Mouse (Mus musculus): Measurements from ENCODE around the gene Pde4b.
A peak's percentile ranks its signal among the peaks of the same experiment; 100 is the strongest.
"Not testable (repeated sequence)": the region's sequence is repeated elsewhere in the genome, so short reads cannot be mapped to it uniquely, and the experiment has no call there.

Pde4b gene

GRCm38 (mm10) chr4:102483354-102484018 lies 396.1 kb downstream of the Pde4b start:
- no peak for DNase-seq

- no peak for DNase-seq
These were observed 397.4 kb downstream of the Pde4b start for GRCm38 (mm10) chr4:102484738-102485137.

GRCm38 (mm10) chr4:102486134-102486920 lies 399.0 kb downstream of the Pde4b start:
- peak; percentile 66 to 70 for DNase-seq

DNA sequence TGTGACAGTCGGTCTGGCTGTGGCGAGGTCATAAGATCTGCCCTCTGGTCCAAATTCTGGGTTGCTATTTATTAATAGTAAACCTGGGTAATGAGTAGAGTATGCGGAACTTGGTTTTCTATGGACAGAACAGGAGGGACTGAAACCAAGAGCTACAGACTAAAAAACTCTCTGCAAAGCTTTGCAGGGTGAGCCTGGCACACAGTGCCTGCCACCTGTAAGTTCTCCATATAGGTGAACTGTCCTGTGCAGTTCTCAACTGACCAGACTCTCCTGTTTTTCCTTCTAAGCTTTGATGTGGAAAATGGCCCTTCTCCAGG lies 399.5 kb downstream of the Pde4b start:
- no peak for DNase-seq

GRCm38 (mm10) chr4:102488000-102488399 lies 400.7 kb downstream of the Pde4b start:
- no peak for DNase-seq

DNA sequence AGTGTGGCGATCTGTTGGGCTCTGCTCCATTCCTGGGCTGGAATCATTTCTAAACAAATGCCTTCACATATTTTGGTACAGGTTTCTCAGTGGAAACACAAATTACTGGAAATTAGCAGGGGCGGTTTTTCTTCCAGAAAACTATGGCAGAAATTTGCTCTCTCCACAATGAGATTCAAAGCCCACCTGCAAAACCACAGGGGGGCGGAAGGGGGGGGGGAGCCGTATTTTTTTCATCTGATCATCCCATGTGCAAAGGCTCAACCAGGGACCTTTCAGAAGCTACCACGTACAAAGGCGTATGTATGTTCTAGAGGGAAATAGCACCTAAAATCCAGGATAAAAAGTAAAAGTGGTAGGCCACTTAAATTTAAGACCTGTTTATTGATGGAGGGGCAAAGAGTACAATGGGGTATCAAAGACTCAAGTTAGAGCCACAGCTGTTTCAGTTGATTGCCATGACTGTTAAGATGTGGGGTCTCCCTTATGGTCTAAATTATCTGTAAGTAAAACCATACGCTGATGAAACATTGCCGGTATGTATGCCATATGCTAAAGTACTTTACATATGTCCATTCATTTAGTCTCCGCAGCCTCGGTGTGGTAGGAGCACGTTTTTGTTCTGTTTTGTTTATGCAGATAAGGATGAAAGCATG lies 404.3 kb downstream of the Pde4b start:
- DNase-seq: no peak

GRCm38 (mm10) chr4:102492911-102493310 lies 405.6 kb downstream of the Pde4b start:
- no peak for DNase-seq

DNA sequence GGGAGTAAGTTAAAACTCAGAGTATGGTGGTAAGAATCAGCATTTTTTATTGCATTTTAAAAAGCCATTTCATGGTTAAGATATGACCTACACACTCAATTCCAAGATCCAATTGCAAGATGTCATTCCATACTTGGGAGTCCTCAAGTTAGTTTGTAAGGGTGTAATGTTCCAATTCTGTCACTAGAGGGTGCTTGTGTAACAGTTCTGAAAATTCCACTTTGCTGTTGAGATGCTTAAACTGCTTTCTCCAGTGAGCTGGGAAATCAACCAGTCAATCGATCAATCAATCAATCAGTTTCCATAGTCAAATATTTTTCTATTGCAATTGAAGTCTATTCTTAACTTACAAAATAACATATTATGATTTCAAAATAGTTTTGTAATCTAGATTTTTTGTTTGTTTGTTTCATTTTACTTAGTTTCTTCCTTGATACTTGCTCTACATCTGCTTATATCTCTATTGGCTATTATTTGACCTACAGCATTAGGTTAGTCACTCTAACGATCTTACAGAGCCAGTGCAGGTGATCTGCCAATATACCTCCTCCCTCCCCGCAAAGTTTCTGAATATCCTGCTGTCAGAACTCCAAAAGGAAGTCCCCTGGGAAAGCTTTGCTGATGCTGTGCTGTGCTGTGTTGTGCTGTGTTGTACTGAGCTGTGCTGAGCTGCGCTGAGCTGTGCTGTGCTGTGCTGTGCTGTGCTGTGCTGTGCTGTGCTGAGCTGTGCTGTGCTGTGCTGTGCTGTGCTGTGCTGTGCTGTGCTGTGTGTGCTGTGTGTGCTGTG lies 406.2 kb downstream of the Pde4b start:
- DNase-seq: no peak

- DNase-seq: not testable (repeated sequence)
These were observed 406.9 kb downstream of the Pde4b start for GRCm38 (mm10) chr4:102494203-102494602.

- DNase-seq: no peak
These were observed 407.7 kb downstream of the Pde4b start for GRCm38 (mm10) chr4:102495001-102495400.

DNA sequence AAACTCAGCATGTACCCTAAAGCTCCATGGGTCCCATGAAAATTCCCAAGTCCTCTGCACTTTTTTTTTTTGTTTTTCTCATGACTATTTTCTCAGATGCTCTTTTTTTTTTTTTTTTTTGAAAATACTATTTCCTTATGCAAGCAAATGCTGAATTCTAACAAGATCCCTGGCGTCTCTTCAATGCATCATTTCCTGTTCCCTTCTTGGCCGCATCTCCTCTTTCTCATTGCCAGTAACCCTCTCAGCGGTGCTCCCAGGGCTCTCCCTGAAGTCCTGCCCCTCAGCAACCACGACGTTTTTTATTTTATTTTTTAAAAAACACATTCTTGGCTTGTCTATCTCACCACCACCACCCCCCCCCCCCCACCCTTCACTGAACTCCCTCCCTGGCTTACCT lies 408.1 kb downstream of the Pde4b start:
- DNase-seq: no peak

DNA sequence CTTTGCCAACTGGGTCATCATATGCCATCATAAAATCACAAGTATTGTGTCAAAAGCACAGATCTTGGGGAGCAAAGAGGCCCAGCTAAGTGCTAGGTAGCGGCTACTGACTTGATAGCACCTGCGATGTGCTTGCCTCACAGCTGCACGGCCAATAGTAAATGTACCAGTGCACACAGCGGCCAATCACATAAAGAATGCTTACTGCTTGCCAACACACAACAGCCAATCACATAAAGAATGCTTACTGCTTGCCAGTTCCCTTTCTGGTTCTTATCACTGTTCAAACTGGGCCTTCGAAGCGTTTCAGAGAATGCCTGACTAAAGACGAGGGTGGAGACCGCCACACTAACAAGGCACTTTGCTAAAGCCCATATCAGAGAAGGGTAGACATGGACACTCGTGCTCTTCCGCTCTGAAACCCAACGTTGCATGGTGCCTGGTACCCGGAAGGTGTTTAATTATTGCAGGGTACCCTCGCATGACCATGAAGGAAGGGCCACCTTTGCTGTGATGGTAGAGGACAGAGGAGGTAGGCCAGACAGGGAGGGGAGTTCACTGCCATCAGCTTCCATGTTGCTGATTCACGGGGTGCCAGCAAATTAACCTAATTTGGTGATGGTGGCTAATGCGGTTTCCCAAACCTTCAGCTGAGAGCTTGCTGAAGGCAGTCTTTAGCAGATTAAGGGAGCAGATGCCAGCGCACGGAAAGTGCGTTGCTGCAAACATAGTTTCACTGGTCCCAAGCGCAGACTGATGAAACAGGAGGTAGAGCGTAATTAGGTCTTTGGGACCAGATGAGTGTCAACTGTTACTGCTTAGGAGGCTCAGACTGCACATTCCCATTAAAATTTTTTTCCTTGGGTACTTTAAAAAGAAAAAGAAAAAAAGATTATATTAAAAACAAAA lies 409.2 kb downstream of the Pde4b start:
- no peak for DNase-seq

GRCm38 (mm10) chr4:102497221-102497620 lies 409.9 kb downstream of the Pde4b start:
- DNase-seq: no peak

DNA sequence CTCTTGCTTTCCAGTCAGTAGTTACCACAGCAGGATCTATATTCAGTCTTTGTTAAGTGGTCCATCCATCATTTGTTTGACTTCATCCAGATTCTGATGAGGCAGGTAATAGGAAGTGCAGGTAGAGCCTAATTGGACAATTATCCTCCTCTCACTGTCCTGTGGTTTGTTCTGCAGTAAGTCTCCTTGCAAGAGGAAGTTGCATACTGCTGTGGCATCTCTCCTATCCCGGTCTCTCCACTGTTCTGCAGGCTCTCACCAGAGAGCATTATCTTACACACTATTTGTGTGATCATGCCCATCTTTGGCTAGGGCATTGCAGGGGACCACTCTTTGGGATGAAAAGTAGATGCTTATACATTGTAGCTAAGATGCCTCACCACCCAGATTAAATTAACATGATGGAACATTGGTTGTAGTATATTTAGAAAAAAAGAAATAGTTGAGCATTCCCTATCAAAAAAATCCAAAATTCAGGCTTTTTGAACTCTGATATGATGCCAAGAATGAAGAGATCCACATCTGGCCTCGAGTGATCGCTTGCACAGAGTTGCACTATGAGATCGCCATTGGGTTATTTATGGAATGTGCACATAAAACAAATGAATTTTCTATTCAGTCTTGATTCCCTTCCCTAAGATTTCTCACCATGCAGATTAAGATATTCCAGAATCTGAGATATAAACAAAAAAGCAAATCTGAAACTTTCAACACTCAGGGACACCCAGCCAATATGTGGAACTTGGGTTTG lies 411.0 kb downstream of the Pde4b start:
- DNase-seq: no peak

DNA sequence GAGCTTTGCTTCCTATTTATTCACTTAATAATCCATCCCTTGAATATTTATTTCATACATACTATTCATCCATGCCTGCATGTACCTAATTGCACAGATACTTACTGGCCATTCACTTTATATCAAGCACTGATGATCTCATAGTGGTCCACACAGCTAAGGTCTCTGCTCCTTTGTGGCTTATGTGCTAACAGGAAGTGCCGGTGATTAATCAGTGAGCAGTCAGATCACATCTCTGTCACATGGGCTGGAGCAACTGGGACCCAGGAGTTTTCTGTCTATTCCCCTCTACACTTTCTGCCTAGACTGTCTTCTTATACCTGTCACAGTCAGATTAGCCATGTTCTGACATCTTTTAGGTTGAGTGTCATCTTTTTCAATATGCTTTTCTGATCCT lies 411.6 kb downstream of the Pde4b start:
- DNase-seq: no peak

DNA sequence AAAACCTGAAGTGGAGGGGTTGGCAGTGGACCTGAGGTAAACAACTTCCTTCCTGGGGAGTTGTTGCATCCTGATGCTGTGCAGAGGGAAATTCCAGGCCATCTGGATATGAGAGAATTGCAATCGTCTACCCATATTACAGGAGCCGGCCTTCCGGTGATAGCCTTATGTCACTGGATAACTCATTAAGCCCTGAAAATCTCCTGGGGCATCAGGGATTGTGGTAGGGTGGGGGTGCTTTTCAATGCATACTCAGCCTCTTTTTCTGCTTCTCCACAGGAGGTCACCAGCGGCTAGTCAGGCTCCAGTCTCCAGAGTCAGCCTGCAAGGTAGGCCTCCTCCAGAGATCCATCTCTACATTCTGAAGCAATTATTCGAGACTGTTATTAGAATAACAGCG lies 418.4 kb downstream of the Pde4b start:
- DNase-seq: no peak

DNA sequence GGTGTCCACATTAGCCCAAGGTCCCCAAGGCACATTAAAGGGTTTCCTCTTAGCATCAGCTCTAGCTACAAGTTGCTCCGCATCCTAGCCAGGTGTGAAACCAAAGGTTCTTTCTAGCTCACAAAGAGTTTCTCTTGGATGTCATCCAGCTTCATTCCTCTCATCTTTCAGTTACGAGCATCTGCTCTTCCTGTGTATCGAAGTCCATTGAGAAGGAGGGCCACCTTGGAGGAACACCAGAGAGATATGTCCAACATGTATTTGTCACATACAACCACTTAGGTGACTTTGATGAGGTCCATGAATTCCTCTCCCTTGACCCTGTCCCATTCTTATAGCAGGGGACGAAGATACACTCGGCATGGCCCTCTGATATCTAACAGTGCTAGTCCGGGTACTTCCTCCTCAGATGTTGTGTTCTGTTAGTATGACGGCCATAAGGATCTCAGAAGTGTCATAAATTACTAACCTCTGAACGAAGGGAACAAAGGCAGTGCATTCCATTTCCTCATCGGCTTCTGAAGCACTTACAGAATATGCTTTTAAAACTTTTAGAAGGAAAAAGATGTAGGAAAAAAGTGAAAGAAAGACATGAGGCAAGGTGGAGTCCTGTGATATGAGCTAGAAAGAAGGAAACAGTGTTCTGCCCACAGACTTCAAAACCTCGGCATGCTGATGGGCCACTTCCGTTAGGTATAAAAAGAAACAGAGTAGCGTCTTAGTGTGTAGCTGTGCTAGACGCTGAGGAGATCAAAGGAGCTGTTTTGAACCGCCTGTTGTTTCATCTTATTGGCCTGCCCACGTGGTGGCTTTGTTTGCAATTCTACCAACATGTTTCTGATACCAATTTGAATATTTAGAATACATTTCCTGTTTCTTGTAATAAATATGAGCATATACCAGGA lies 419.3 kb downstream of the Pde4b start:
- peak; percentile 52 to 69 for DNase-seq

DNA sequence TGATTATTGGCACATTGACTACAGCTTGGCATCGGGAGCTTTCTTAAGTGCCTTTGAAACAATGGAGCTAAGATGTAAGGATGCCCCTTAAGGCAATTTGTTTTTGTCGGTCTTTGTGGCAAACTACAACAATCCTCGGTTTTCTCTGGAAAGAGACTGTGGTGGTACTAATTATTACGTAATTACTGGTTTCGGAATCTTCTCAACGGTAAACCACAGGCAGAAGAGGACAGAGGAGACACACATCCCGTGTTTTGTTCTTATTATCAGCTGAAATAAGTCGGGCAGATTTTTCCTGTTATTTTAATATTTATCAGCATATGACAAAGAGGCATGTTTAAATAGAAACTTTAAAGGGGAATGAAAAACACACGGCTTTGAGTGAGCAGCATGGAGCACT lies 420.0 kb downstream of the Pde4b start:
- DNase-seq: no peak

DNA sequence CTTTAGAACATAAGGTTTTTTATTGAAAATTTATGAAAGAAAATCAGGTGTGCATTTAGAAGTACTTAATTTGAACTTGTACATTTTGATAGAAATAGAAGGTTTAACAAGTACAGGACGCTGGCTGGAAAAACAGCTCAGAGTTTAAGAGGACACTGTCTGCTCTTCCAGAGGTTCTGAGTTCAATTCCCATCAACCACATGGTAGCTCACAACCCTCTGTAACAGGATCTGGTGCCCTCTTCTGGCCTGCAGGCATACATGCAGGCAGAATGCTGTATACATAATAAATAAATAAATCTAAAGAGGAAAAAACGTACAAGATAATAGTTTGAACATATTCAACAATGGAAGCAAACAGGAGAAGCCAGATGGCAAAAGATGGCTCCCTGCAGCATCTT lies 420.4 kb downstream of the Pde4b start:
- peak; percentile 16 to 19 for DNase-seq

DNA sequence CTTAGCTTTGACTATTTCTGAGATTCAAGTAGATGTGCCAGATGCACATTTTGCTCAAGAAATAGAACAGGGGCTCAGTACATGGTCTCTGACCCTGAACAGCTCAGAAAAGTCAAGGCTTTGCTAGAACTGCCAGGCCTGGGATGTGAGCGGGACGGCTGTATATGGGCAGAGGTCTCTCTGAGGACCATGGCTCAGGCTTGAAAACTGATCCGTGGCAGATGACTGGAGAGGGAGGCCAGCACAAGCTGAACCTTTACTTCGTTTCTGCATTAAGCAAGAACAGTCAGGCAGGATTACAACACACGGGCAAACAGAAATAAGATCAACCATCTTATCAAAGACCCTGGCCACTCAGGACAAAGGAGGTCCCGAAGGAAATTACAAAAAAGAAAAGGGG lies 422.7 kb downstream of the Pde4b start:
- no peak for DNase-seq
